Comparison of ENCODE assay signal across 12 mouse cellular contexts in the genomic region with DNA sequence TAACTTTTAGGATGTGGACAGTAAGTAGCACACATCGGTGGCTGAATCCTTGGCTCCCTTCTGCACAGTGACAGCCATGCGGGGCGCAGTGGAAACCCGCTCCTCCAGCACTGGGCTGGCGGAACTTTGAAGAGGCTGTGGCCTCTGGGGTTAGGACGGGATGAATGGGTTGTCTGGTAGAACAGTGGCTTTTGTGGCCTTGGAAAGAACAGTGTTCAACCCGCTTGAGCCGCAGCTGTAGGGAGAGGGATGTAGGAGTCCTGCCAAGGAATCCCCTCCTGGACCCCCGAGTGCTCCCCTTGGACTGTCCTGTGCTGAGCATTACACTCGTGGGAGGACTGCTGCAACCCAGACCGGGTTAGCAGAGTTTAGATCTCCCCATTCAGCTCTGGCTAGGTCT. TPM values are rescaled to one million over a fixed set of nuclear protein-coding genes. Genes with fewer than 3 reads are reported as not detected.
DNase-seq lines count a peak whose midpoint lies in the region; ATAC-seq lines count a peak whose summit lies in the region.
"Had no signal": no experiment of that assay in that cellular context is flagged by ENCODE, and none has a peak within 500 bp of the region (broad histone marks: within the 10 kb centered on the region; RNA-seq: fewer than 3 reads in every experiment).

No protein-coding gene starts in this region.

- peak overlapping the region; percentile 50 for H3K4me3 ChIP-seq in forebrain, embryonic 15.5 days
- H3K4me3 ChIP-seq in midbrain, embryonic 12.5 days, result peak overlapping the region; percentile 51

- H3K9me3 ChIP-seq in forebrain, embryonic 15.5 days, result no peaks in the 10 kb centered on the region
- no peaks in the 10 kb centered on the region for H3K9me3 ChIP-seq in midbrain, embryonic 12.5 days
- H3K9me3 ChIP-seq: liver, embryonic 13.5 days had no signal

- H3K27ac ChIP-seq in forebrain, embryonic 15.5 days (replicated peaks), result peak overlapping the region; percentile 66
- 0 out of 2 replicates have a peak overlapping the region, but pooled peaks have one; percentile 10 for H3K27ac ChIP-seq in midbrain, embryonic 12.5 days (replicated peaks)
- H3K27ac ChIP-seq: kidney, postnatal 0 days; liver, embryonic 13.5 days had no signal

- peaks cover 45% of the 10 kb centered on the region for H3K4me1 ChIP-seq in forebrain, embryonic 15.5 days
- peaks cover 35% of the 10 kb centered on the region for H3K4me1 ChIP-seq in midbrain, embryonic 12.5 days

- DNase-seq in adrenal gland, adult 2 months, result peak; percentile 2
- no peak for DNase-seq in adrenal gland, postnatal 10 days
- peak; percentile 68 for DNase-seq in R1 (ENCODE audit: low read depth, low spot score)
- DNase-seq in urinary bladder, postnatal 10 days (ENCODE audit: low spot score), result no peak
- no peak for DNase-seq in thymus, postnatal 10 days (ENCODE audit: low spot score in 2 of 2)
- DNase-seq in cerebellum, adult 9-10 months, result no peak
- DNase-seq: cerebellum, adult 11 months; liver, embryonic 13.5 days had no signal

- peak overlapping the region; percentile 76 for H3K4me2 ChIP-seq in forebrain, embryonic 15.5 days (replicated peaks)
- H3K4me2 ChIP-seq in midbrain, embryonic 12.5 days (replicated peaks), result peak overlapping the region; percentile 68

- 0 out of 2 replicates have a peak, but pooled peaks have one; percentile 12 for ATAC-seq in forebrain, embryonic 15.5 days (replicated peaks)
- ATAC-seq in midbrain, embryonic 12.5 days (ENCODE audit: low FRiP score, low read depth), result no peak

- H3K36me3 ChIP-seq in forebrain, embryonic 15.5 days, result no peaks in the 10 kb centered on the region
- no peaks in the 10 kb centered on the region for H3K36me3 ChIP-seq in midbrain, embryonic 12.5 days
- H3K36me3 ChIP-seq: liver, embryonic 13.5 days had no signal

- H3K27me3 ChIP-seq in forebrain, embryonic 15.5 days, result peaks cover 35% of the 10 kb centered on the region
- peaks cover 70% of the 10 kb centered on the region for H3K27me3 ChIP-seq in midbrain, embryonic 12.5 days

- H3K9ac ChIP-seq in forebrain, embryonic 15.5 days (replicated peaks), result peak overlapping the region; percentile 42
- H3K9ac ChIP-seq in midbrain, embryonic 12.5 days (replicated peaks), result peak overlapping the region; percentile 63; the same call in 1 of the 2 replicates
- H3K9ac ChIP-seq: liver, embryonic 13.5 days had no signal

- whole genome bisulfite sequencing in forebrain, embryonic 15.5 days, result under 1% methylated on average over 11 of the region's 11 CpGs
- under 1% methylated on average over 11 of the region's 11 CpGs for WGBS in midbrain, embryonic 12.5 days

RNA-seq across cellular contexts. Expression of a gene that starts 3.9 kb away (rescaled TPM):
- not detected for total RNA-seq in adrenal gland, adult 2 months (2021)
- not detected in 2 replicates for polyA plus RNA-seq in adrenal gland, adult 2 months (2012; rRNA removed)
- not detected for total RNA-seq in adrenal gland, postnatal 10 days (2021)
- polyA plus RNA-seq in forebrain, embryonic 15.5 days (2015; fragmentation: Nextera tagmentation; extraction: Ambion mirVana), result 15.4 and 15.8 TPM in 2 replicates
- polyA plus RNA-seq in midbrain, embryonic 12.5 days (2016; fragmentation: Nextera tagmentation; extraction: Ambion mirVana), result 6.2 and 8.3 TPM in 2 replicates
- total RNA-seq: gastrocnemius, postnatal 4 days had no signal
- polyA plus RNA-seq: kidney, postnatal 0 days; liver, embryonic 13.5 days had no signal

Comparison
In these comparisons a context has a peak if more than half of its experiments do, and no peak if none do; other contexts are left out.
1. DNase-seq: peak in adrenal gland, adult 2 months (single experiment) and R1 (single experiment); none in adrenal gland, postnatal 10 days (single experiment), urinary bladder, postnatal 10 days (single experiment), thymus, postnatal 10 days (0 of 2) and cerebellum, adult 9-10 months (single experiment).